Mouse (Mus musculus) midbrain, embryonic 12.5 days (tissue): ENCODE data around the gene Fxyd4. TPM values are rescaled to one million over a fixed set of nuclear protein-coding genes. Genes with fewer than 3 reads are reported as not detected.
A peak's percentile ranks its signal among the peaks of the same experiment; 100 is the strongest.

Experiments used
- ATAC-seq: fragments of 200-750 bp; cut with Nextera tagmentation; 2 replicates; pipeline ENCODE4 v1.8.0; 2017; ENCODE audit warnings: low read depth, moderate TSS enrichment, moderate library complexity; ENCODE audit not compliant: low FRiP score
- H3K27ac ChIP-seq: fragments of 300-500 bp; sonication (generic); replicated peaks from 2 replicates; pipeline ENCODE4 v1.5.1; 2016; ENCODE audit warnings: mild to moderate bottlenecking
- H3K27me3 ChIP-seq: fragments of 300-500 bp; sonication (generic); 2 replicates; pipeline ENCODE4 v1.6.1; 2016; ENCODE audit warnings: mild to moderate bottlenecking
- H3K36me3 ChIP-seq: fragments of 300-500 bp; sonication (generic); 2 replicates; pipeline ENCODE4 v1.6.1; 2016
- H3K4me1 ChIP-seq: fragments of 300-500 bp; sonication (generic); 2 replicates; pipeline ENCODE4 v1.6.1; 2016
- H3K4me2 ChIP-seq: fragments of 300-500 bp; sonication (generic); replicated peaks from 2 replicates; pipeline ENCODE4 v1.6.1; 2016; ENCODE audit warnings: mild to moderate bottlenecking, moderate library complexity
- H3K4me3 ChIP-seq: fragments of 300-500 bp; sonication (generic); 2 replicates; pipeline ENCODE4 v1.5.1; 2016; ENCODE audit warnings: mild to moderate bottlenecking
- H3K9ac ChIP-seq: fragments of 300-500 bp; sonication (generic); replicated peaks from 2 replicates; pipeline ENCODE4 v1.6.1; 2016; ENCODE audit warnings: mild to moderate bottlenecking, moderate library complexity
- H3K9me3 ChIP-seq: fragments of 300-500 bp; sonication (generic); 2 replicates; pipeline ENCODE4 v1.6.1; 2016; ENCODE audit warnings: mild to moderate bottlenecking
- WGBS: fragments of 180-500 bp; shearing (Covaris S2); methylation state at CpG from one replicate; pipeline ENCODE4 v1.1.7; 2016; 5-methylcytosine and 5-hydroxymethylcytosine counted together
- polyA plus RNA-seq: library from polyadenylated mRNA; unstranded; fragments of >200 nt; fragmentation: Nextera tagmentation; extraction: Ambion mirVana; gene quantifications from 2 replicates; pipeline ENCODE4 v1.2.1, GENCODE M21; 2016

The Fxyd4 gene
- polyA plus RNA-seq, 1 experiment from 2014 or later: 1.8 TPM

DNA sequence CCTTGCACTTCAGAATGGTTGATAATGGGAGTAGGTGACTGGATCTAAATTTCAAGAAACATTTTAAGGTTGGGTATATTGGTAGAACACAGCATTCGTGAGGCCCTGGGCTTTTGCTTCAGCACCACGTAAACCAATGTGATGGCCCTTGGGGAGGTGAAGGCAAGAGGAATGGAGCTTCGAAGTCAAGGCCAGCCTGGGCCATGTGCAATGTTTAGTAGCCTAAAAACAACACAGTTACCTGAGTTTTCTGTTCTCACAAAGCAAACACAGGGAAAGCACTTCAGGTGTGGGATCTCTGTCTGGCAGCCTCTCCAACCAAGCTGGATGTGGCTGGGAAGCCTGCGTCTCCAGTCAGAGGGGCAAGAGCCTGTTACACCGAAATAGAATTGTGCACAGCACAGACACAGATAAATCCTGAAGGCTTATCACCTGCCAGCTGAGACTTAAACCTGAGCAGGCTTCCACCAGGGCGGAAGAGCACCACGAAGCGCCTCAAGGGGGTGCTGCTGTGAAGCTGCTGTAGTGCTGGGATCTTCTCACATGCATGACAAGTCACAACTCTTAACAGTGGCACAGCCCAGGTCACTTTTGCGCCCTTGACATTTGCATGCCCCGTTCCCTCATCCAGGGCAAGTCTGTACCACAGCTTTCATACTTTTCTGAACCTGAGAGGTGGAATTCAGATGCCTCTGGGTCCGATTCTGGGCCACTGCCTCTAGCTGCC lies 5.0 kb downstream of the Fxyd4 start:
- no peaks in the 10 kb centered on the region for H3K27me3 ChIP-seq
- peaks cover 26% of the 10 kb centered on the region for H3K36me3 ChIP-seq
- ATAC-seq: no peak
- no peaks in the 10 kb centered on the region for H3K4me1 ChIP-seq
- no peaks in the 10 kb centered on the region for H3K9me3 ChIP-seq
- H3K9ac ChIP-seq: no peak overlapping the region
- H3K4me2 ChIP-seq: no peak overlapping the region
- H3K4me3 ChIP-seq: no peak overlapping the region
- no peak overlapping the region for H3K27ac ChIP-seq
- WGBS: 56% methylated on average over 11 of the region's 11 CpGs

DNA sequence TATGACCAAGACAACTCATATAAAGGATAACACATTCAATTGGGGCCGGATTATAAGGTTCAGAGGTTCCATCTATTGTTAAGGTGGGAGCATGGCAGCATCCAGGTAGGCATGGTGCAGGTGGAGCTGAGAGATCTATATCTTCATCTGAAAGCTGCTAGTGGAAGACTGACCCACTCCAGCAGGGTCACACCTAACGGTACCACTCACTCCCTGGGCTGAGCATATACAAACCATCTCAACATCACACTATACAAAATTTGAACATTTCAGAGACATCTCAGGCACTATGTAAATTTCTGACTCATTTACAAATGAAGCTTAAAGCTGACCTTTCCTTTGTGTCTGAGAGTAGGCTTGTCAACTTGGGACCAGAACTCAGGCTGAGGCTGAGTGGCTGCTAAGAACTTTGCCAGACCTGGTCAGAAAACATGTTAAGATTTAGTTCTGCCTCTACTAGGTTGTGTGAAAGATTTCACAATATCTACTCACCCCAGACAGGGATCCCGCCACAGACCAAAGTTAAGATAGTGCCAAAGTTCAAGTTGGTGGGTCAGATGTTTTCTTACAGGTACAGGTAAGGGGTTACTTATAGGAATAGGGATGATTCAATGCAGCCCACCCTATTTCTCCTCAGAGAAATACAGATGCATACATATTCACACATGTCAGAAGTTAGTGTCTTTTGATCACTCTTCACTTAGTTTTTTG lies 7.4 kb downstream of the Fxyd4 start:
- 93% methylated on average over 3 of the region's 3 CpGs for WGBS
- H3K4me2 ChIP-seq: no peak overlapping the region
- no peak for ATAC-seq
- no peak overlapping the region for H3K27ac ChIP-seq
- peaks cover 39% of the 10 kb centered on the region for H3K36me3 ChIP-seq
- H3K4me1 ChIP-seq: no peaks in the 10 kb centered on the region
- H3K27me3 ChIP-seq: no peaks in the 10 kb centered on the region
- no peak overlapping the region for H3K4me3 ChIP-seq
- H3K9me3 ChIP-seq: no peaks in the 10 kb centered on the region
- H3K9ac ChIP-seq: no peak overlapping the region

DNA sequence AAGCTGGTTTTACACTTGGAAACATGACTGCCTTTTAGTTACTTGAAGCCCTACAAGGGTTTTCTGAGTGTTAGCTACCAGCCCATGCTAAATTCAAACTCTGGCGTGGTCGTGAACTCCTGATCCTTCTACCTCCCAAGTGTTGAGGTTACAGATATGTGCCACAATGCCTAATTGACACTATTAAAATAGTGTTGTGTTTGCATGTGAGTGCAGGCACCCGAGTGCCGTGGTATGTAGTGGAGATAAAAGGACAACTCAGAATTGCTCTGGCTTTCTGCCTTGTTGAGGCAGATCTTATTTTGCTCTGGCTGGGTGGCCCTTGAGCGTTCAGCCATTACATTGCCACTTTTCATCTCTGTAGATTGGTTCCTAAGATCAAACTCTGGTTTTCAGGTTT lies 8.7 kb downstream of the Fxyd4 start:
- no peak overlapping the region for H3K4me2 ChIP-seq
- WGBS: 95% methylated on average over 5 of the region's 5 CpGs
- no peaks in the 10 kb centered on the region for H3K4me1 ChIP-seq
- no peak for ATAC-seq
- H3K9ac ChIP-seq: no peak overlapping the region
- H3K9me3 ChIP-seq: no peaks in the 10 kb centered on the region
- H3K27me3 ChIP-seq: no peaks in the 10 kb centered on the region
- H3K4me3 ChIP-seq: no peak overlapping the region
- no peak overlapping the region for H3K27ac ChIP-seq
- H3K36me3 ChIP-seq: peaks cover 39% of the 10 kb centered on the region

DNA sequence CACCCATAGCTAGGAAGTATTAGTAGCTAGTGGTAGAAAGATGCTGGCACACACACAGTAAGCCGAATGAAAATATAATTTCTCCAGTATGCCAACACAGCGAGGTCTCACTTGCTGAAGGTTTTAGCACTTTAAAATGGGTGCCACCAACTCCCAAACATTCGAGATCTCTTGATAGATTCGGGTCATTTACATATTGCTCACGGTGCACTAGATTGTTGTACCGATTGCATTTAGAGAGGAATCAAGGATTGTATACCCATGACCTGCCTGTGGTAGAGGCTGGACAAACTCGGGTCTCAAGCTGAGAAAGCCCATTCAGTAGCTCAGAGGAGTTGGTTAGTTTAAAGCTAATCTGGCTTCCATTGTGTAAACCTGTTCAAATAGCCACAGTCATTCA lies 9.5 kb downstream of the Fxyd4 start:
- whole genome bisulfite sequencing: 85% methylated on average over 7 of the region's 7 CpGs
- Histone ChIP-seq H3K27me3 (no peaks in the 10 kb centered on the region), H3K9me3 (no peaks in the 10 kb centered on the region), H3K9ac (no peak overlapping the region), H3K4me2 (no peak overlapping the region), H3K4me3 (no peak overlapping the region), H3K36me3 (peaks cover 39% of the 10 kb centered on the region), H3K27ac (no peak overlapping the region), H3K4me1 (no peaks in the 10 kb centered on the region)
- no peak for ATAC-seq

DNA sequence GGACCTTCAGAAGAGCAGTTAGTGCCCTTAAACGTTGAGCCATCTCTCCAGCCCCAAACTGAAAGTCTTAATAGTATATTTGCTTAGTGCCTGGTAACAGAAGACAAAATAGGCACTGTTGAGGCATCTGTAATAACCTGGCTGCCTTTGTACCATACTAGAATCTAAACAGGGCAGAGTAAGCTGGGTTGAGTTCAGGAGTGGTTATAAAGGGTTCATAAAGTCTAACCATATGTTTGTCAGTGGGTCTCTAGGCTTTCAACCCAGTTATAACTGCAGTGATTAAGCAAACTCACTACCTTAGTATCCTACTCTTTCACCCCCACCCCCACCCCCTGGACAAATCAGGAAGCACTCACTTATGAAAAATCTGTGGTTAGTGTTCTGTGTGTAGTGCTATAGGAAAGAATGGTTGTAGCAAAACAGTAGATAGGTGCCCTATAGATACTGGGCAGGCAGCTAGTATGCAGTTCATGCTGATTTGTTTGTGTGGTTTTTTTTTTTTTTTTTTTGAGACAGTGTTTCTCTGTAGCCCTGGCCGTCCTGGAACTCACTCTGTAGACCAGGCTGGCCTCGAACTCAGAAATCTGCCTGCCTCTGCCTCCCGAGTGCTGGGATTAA lies 10.5 kb downstream of the Fxyd4 start:
- ATAC-seq: no peak
- WGBS: 73% methylated on average over 4 of the region's 4 CpGs
- Histone ChIP-seq H3K4me1 (no peaks in the 10 kb centered on the region), H3K27me3 (no peaks in the 10 kb centered on the region), H3K9me3 (no peaks in the 10 kb centered on the region), H3K4me2 (no peak overlapping the region), H3K9ac (no peak overlapping the region), H3K4me3 (no peak overlapping the region), H3K27ac (no peak overlapping the region), H3K36me3 (peaks cover 41% of the 10 kb centered on the region)

DNA sequence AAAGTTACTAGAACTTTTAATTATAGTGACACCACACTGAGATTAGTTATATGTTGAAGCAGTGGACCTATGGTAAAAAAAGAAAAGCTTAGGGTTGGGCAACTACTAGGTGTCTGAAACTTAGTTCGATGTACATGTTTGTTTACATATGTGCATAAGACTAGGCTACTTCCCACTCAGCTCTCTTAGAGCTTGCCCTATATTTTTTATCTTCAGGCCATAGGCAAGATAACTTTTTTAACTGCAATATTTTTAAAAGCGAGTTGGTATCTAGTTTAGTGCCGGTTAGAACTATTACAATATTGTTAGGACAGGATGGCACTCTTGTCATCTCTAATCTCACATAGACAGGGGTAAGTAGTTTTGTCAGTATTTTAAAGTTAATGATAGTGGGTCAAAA lies 15.5 kb downstream of the Fxyd4 start:
- Histone ChIP-seq H3K4me2 (no peak overlapping the region), H3K4me1 (peaks cover 16% of the 10 kb centered on the region), H3K9me3 (no peaks in the 10 kb centered on the region), H3K27me3 (no peaks in the 10 kb centered on the region), H3K27ac (no peak overlapping the region), H3K36me3 (peaks cover 19% of the 10 kb centered on the region), H3K9ac (no peak overlapping the region), H3K4me3 (no peak overlapping the region)
- 95% methylated on average over 3 of the region's 3 CpGs for WGBS
- ATAC-seq: no peak

DNA sequence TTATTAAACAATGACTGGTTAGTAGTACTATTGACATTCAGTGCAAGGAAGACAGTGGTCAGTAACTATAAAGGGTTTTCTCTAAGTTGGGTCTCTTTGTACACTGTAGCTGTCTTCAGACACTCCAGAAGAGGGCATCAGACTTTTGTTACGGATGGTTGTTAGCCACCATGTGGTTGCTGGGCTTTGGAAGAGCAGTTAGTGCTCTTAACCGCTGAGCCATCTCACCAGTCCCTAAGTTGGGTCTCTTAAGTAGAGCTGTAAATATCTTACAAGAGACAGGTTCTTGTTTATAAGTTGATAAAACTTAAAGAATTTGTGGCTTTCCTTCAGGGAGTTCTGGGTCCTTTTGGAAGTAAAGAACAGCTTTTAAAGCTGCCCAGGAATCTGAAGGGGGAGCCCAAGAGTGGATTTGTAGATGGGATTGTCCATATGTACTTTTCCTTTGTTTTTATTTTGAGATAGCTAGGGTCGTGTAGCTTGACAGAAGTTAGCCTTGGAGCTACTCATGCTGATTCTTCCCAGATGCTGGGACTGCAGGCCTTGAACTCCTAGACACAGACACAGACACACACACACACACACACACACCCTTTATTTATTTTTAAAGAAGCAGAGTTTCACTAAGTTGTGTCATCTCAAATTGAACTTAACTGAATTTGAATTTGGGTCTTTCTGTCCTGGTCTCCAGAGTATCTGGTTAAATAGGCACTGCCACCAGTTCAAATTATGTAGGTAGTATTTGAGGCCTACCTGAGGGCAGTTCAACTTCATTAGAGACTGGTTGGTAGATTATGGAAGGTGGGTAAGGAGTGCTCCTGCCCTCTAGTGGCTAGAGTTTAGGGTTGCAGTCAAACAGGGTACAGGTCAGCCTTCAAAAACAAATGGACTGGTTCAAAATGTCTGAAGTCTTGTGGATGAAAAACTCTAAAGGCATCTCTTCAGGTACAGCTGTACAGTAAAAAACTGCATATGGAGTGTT lies 16.5 kb downstream of the Fxyd4 start:
- H3K36me3 ChIP-seq: peaks cover 10% of the 10 kb centered on the region
- WGBS: 73% methylated on average over 3 of the region's 3 CpGs
- no peaks in the 10 kb centered on the region for H3K27me3 ChIP-seq
- peaks cover 24% of the 10 kb centered on the region for H3K4me1 ChIP-seq
- no peak for ATAC-seq
- no peaks in the 10 kb centered on the region for H3K9me3 ChIP-seq
- no peak overlapping the region for H3K27ac ChIP-seq
- no peak overlapping the region for H3K4me2 ChIP-seq
- H3K9ac ChIP-seq: no peak overlapping the region
- no peak overlapping the region for H3K4me3 ChIP-seq

DNA sequence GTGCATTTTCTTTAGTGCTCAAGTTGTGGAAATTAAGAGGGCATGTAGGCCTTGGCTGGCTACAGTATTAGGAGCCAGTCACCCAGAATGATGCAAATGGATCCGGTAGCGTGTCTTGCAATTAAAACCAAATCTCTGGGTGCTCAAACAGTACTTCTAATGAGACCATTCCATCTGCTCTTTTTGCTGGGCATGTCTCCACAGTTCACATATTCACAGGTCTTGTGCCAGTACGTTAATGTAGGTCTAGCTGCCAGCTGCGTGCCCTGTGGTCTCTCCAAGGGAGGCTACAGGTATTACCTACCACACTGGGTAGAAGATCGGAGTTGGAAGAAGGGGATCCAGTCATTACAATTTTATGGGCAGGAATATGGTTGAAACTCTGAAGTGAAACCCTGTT lies 19.4 kb downstream of the Fxyd4 start:
- Histone ChIP-seq H3K27me3 (no peaks in the 10 kb centered on the region), H3K4me2 (peak overlapping the region; percentile 94), H3K4me1 (peaks cover 25% of the 10 kb centered on the region), H3K9me3 (no peaks in the 10 kb centered on the region), H3K27ac (peak overlapping the region; percentile 83), H3K36me3 (peaks cover 6% of the 10 kb centered on the region; the same call in 1 of the 2 replicates), H3K4me3 (peak overlapping the region; percentile 65), H3K9ac (peak overlapping the region; percentile 79)
- no peak for ATAC-seq
- WGBS: 38% methylated on average over 5 of the region's 5 CpGs

DNA sequence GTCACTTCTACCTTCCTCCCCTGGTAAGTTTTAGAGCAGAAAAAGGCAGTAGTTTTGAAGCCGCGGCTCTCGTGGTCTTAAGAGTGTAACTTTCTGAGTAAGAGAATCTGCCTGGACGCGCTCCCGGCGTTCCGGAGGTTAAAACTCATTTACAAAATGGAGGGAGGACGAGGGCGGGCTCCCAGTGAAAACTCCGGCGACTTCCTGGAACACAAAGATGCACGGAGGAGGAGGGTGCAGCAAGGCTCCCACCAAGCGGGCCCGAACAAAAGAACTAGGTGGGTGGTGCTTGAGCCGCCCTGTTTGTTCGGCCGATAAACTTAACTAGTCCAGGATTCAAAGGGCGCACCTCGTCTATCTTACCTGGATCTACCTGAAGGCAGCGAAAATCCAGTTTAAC lies 19.9 kb downstream of the Fxyd4 start:
- WGBS: 2% methylated on average over 21 of the region's 21 CpGs
- H3K4me1 ChIP-seq: peaks cover 25% of the 10 kb centered on the region

DNA sequence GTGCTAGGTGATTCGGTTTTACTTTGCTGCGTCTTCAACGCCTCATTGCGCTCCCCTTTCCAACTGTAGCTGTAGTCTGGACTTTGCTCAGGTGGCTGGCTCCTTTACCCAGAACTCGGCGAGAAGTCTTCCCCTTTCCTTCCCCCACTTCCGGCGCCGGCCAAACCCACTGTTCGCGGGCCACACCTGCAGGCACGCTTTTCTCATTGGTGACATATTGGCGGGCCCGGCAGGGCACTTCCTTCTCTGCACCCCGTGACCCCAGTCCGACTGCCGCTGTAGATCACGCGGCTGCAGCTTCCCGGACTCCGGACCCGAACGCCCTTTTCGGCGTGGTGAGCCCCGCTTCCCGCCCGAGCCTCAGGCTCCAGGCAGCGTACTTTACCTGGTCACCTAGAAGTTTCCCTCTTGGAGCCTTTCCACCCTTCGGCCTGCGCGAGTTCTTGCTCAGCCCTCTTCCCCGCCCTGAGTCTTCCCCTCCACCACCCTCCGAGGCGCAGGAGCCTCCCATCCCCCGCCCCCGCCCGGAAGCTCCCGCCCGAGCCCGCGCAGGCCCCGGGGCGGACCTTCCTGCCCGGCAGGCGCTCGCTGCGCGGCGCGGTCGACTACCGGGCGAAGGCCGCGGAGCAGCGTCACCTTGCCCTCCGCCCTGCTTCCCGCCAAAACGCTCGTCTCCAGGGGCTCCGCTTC lies 20.6 kb downstream of the Fxyd4 start:
- peak overlapping the region; percentile 83 for H3K27ac ChIP-seq
- peak; percentile 90 for ATAC-seq
- under 1% methylated on average over 61 of the region's 62 CpGs for WGBS
- H3K4me2 ChIP-seq: peak overlapping the region; percentile 94
- no peaks in the 10 kb centered on the region for H3K9me3 ChIP-seq
- H3K9ac ChIP-seq: peak overlapping the region; percentile 79
- H3K4me1 ChIP-seq: peaks cover 25% of the 10 kb centered on the region
- peaks cover 4% of the 10 kb centered on the region; the same call in 1 of the 2 replicates for H3K36me3 ChIP-seq
- no peaks in the 10 kb centered on the region for H3K27me3 ChIP-seq
- H3K4me3 ChIP-seq: peak overlapping the region; percentile 65

More for the DNA sequence above, 19.9 kb downstream of the Fxyd4 start:
- peak overlapping the region; percentile 83 for H3K27ac ChIP-seq
- peak overlapping the region; percentile 65 for H3K4me3 ChIP-seq
- H3K4me2 ChIP-seq: peak overlapping the region; percentile 94
- peak; percentile 49; the same call in 1 of the 2 replicates for ATAC-seq
- H3K9me3 ChIP-seq: no peaks in the 10 kb centered on the region
- H3K9ac ChIP-seq: peak overlapping the region; percentile 79
- peaks cover 4% of the 10 kb centered on the region; the same call in 1 of the 2 replicates for H3K36me3 ChIP-seq
- no peaks in the 10 kb centered on the region for H3K27me3 ChIP-seq

DNA sequence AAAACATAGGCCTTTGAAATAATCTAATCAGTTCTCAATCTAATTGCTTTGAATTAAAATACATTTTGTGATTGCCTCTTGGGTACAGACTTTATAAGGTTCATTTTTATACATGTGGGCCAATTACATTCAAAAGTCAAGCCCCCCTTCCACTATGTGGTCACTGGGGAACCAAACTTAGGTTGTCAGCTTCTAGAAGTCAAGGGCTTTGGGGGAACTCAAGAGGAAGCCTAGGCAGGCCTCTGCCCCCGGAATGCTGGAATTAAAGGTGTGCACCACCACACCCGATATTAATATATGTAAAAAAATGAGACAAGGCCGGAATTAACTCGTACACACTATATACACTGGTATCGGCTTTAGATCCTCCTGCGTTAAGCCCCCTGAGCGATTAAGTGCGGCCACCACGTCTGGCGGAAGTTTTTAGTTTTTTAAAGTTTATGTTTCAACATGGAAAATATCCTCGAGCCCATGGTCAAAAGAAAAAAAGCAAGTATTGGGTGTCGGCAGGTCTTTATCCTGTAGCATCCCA lies 21.2 kb downstream of the Fxyd4 start:
- Histone ChIP-seq H3K9ac (peak overlapping the region; percentile 79), H3K36me3 (0 out of 2 replicates have a peak, but pooled peaks cover 4% of the 10 kb centered on the region), H3K4me2 (peak overlapping the region; percentile 94), H3K9me3 (no peaks in the 10 kb centered on the region), H3K27me3 (no peaks in the 10 kb centered on the region), H3K4me1 (peaks cover 25% of the 10 kb centered on the region), H3K27ac (peak overlapping the region; percentile 83), H3K4me3 (peak overlapping the region; percentile 65)
- 2% methylated on average over 12 of the region's 12 CpGs for WGBS
- ATAC-seq: no peak
